Mouse (Mus musculus) heart, embryonic 14.5 days (tissue): ENCODE measurements around the gene Fbxw10. TPM values are rescaled to one million over a fixed set of nuclear protein-coding genes. Genes with fewer than 3 reads are reported as not detected.

ENCODE experiments used
- ATAC-seq: fragments of 200-750 bp; cut with Nextera tagmentation; 2 replicates; pipeline ENCODE4 v1.8.0; 2017; ENCODE audit warnings: low read depth, moderate TSS enrichment; ENCODE audit not compliant: insufficient number of reproducible peaks, insufficient read depth, low FRiP score
- H3K27ac ChIP-seq, 2 experiments: fragments of 200-500 bp in 1 of 2; fragments of 300-500 bp in 1 of 2; sonication (generic) in 1 of 2; replicated peaks in 1 of 2; 2 replicates each; pipeline ENCODE4 v1.5.1; 2012 to 2014; ENCODE audit warnings: low read depth in 2 of 2, low read length in 2 of 2, control low read depth in 1 of 2, mild to moderate bottlenecking in 1 of 2, mixed read lengths in 1 of 2; ENCODE audit not compliant: control insufficient read depth in 1 of 2, insufficient read depth in 1 of 2
- H3K27me3 ChIP-seq: fragments of 300-500 bp; sonication (generic); 2 replicates; pipeline ENCODE4 v1.6.1; 2014; ENCODE audit warnings: mild to moderate bottlenecking, low read length, control low read depth; ENCODE audit not compliant: control insufficient read depth, insufficient read depth
- H3K36me3 ChIP-seq: fragments of 300-500 bp; sonication (generic); 2 replicates; pipeline ENCODE4 v1.6.1; 2014; ENCODE audit warnings: mild to moderate bottlenecking, control low read depth, low read length, mixed read lengths; ENCODE audit not compliant: control insufficient read depth, insufficient read depth
- H3K4me1 ChIP-seq, 2 experiments: fragments of 200-500 bp in 1 of 2; fragments of 300-500 bp in 1 of 2; sonication (generic) in 1 of 2; 2 replicates each; pipeline ENCODE4 v1.6.1; 2012 to 2014; ENCODE audit warnings: low read length in 2 of 2, control low read depth in 1 of 2, mixed read lengths in 1 of 2; ENCODE audit not compliant: control insufficient read depth in 2 of 2, insufficient read depth in 2 of 2
- H3K4me2 ChIP-seq: fragments of 300-500 bp; sonication (generic); 2 replicates; pipeline ENCODE4 v1.6.1; 2014; ENCODE audit warnings: mild to moderate bottlenecking, low read length
- H3K4me3 ChIP-seq, 2 experiments: fragments of 200-500 bp in 1 of 2; fragments of 300-500 bp in 1 of 2; sonication (generic) in 1 of 2; 2 replicates each; pipeline ENCODE4 v1.5.1; 2012 to 2014; ENCODE audit warnings: low read length in 2 of 2, mild to moderate bottlenecking in 2 of 2, control low read depth in 1 of 2, low read depth in 1 of 2, moderate library complexity in 1 of 2; ENCODE audit not compliant: control insufficient read depth in 1 of 2, insufficient read depth in 1 of 2
- H3K9ac ChIP-seq: fragments of 300-500 bp; sonication (generic); 2 replicates; pipeline ENCODE4 v1.6.1; 2014; ENCODE audit warnings: mild to moderate bottlenecking, low read length
- H3K9me3 ChIP-seq: fragments of 300-500 bp; sonication (generic); 2 replicates; pipeline ENCODE4 v1.6.1; 2016; ENCODE audit warnings: low read length, control low read depth; ENCODE audit not compliant: control insufficient read depth
- WGBS: fragments of 180-500 bp; shearing (Covaris S2); extraction: QIAGEN DNeasy Blood & Tissue Kit; methylation state at CpG from one replicate; pipeline ENCODE4 v1.1.7; 2014; 5-methylcytosine and 5-hydroxymethylcytosine counted together
- polyA plus RNA-seq: library from polyadenylated mRNA; unstranded; fragments of >200 nt; fragmentation: Nextera tagmentation; extraction: Ambion mirVana; gene quantifications from 2 replicates; pipeline ENCODE4 v1.2.1, GENCODE M21; 2014

Gene Fbxw10
- polyA plus RNA-seq, 1 experiment from 2014 or later: 0.14 TPM

DNA sequence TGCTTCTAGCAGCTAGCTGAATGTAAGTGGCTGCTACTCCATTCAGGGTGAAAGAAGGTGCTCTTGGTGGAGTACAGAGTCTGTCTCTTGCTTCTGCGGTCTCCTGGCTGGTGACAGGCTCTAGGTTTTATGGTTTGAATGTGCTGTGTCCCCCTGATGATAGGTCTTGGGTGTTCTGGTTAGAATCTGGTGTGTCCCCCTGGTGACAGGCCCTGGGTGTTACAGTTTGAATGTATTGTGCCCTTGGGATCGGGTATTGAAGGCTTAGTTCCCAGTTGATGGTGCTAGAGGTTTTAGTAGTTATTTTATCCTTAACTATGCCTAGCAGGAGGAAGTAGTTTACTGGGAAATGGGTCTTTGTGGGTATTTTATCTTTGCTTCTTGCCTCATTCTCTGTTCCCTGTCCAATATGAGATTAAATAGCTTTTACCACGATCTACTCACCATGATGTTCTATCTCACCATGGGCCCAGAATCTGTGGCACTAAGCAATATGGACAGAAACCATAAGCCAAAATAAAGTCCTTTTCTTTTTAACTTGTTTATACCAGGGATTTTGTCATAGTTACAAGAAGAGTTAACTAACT is 62.9 kb downstream of the Fbxw10 start:
- no peak for ATAC-seq
- Histone ChIP-seq H3K9me3 (no peaks in the 10 kb centered on the region), H3K4me2 (no peak overlapping the region), H3K27ac (no peak overlapping the region), H3K9ac (no peak overlapping the region), H3K4me1 (peaks cover 0 to 4% of the 10 kb centered on the region in 2 experiments; a peak in 2 of 4 replicates), H3K36me3 (no peaks in the 10 kb centered on the region), H3K4me3 (no peak overlapping the region), H3K27me3 (no peaks in the 10 kb centered on the region)
- whole genome bisulfite sequencing: 71% methylated on average over 3 of the region's 3 CpGs

DNA sequence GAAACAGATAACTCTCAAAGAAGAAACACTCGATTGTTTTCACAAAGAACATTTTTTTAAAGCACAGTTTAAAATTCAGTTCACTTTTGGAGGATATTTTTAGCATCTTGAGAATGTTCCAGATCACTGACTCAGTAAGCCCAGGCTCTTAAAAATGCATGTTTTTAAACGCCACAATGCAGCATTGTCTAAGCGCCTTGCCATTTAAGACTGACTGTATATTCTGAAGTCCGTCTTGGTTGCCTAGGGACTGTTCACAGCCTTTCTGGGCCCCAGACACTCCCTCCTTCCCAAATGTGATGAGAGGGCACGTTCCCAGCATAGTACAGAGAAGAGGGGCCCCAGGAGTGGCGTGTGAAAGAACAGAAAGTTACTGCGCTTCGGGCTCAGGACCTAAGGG is 64.5 kb downstream of the Fbxw10 start:
- Histone ChIP-seq H3K27me3 (no peaks in the 10 kb centered on the region), H3K27ac (peak overlapping the region; percentile 55 to 59; a peak in 3 of 4 replicates), H3K36me3 (no peaks in the 10 kb centered on the region), H3K4me2 (no peak overlapping the region), H3K4me3 (no peak overlapping the region), H3K4me1 (peaks cover 0 to 4% of the 10 kb centered on the region in 2 experiments; a peak in 2 of 4 replicates), H3K9me3 (no peaks in the 10 kb centered on the region), H3K9ac (no peak overlapping the region)
- WGBS: 53% methylated on average over 8 of the region's 8 CpGs
- no peak for ATAC-seq

GRCm38 (mm10) chr11:62913141-62913540 is 66.3 kb downstream of the Fbxw10 start:
- no peak for ATAC-seq
- no peaks in the 10 kb centered on the region for H3K27me3 ChIP-seq
- H3K27ac ChIP-seq: no peak overlapping the region
- WGBS: 86% methylated on average over 2 of the region's 2 CpGs
- H3K4me3 ChIP-seq: no peak overlapping the region
- no peak overlapping the region for H3K4me2 ChIP-seq
- peaks cover 0 to 4% of the 10 kb centered on the region in 2 experiments; a peak in 2 of 4 replicates for H3K4me1 ChIP-seq
- H3K9me3 ChIP-seq: no peaks in the 10 kb centered on the region
- no peaks in the 10 kb centered on the region for H3K36me3 ChIP-seq
- no peak overlapping the region for H3K9ac ChIP-seq

- H3K4me1 ChIP-seq: peaks cover 0 to 4% of the 10 kb centered on the region in 2 experiments; a peak in 2 of 4 replicates
- H3K36me3 ChIP-seq: no peaks in the 10 kb centered on the region
- H3K9ac ChIP-seq: no peak overlapping the region
- 55% methylated on average over 6 of the region's 6 CpGs for WGBS
- peaks cover 2% of the 10 kb centered on the region; the same call in 1 of the 2 replicates for H3K9me3 ChIP-seq
- H3K27me3 ChIP-seq: no peaks in the 10 kb centered on the region
- H3K4me3 ChIP-seq: no peak overlapping the region
- no peak for ATAC-seq
- H3K27ac ChIP-seq: no peak overlapping the region
- H3K4me2 ChIP-seq: no peak overlapping the region
Observed at GRCm38 (mm10) chr11:62914532-62914931, 67.7 kb downstream of the Fbxw10 start.

DNA sequence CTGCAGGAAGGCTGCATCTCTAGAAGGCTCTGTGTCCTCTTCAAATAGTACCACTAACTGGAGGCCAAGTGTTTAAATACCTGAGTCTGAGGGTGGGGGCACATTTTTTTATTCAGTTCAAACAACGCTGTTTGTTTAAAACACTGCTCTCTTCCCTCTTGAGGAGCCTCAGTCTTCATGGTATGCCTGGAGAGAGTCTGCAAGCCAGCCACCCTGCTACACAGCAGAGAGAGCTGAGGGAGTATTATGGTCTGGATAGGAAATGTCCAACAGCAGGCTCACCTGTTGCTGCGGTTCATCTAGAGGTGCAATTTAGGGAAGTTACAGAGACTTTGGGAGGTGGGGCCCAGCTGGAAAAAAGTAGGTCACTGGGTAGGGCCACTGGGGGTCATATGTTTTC is 68.6 kb downstream of the Fbxw10 start:
- H3K4me3 ChIP-seq: no peak overlapping the region
- H3K36me3 ChIP-seq: no peaks in the 10 kb centered on the region
- peaks cover 4% of the 10 kb centered on the region; the same call in 1 of the 2 replicates for H3K9me3 ChIP-seq
- no peak overlapping the region for H3K9ac ChIP-seq
- H3K4me1 ChIP-seq: peaks cover 0 to 4% of the 10 kb centered on the region in 2 experiments; a peak in 2 of 4 replicates
- no peak for ATAC-seq
- H3K4me2 ChIP-seq: no peak overlapping the region
- no peak overlapping the region for H3K27ac ChIP-seq
- H3K27me3 ChIP-seq: no peaks in the 10 kb centered on the region
- 75% methylated on average over 2 of the region's 2 CpGs for WGBS

DNA sequence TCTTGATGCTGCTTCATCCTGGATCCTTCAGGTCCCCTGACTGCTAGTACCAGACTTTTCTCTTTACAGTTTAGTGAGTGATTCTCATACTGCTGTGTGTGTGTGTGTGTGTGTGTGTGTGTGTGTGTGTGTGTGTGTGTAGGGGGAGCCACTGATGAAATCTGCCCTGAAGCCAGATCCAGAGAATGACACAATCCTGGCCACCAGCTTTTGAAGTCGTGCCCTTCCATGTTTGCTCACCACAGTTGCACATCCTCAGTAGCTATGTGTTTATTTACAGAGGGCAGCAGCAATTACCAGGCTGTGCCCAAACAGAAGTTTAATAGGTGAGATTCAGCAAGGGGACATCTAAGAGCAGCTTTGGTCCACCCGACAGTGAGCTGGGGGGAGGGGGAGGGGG is 69.9 kb downstream of the Fbxw10 start:
- Histone ChIP-seq H3K27me3 (no peaks in the 10 kb centered on the region), H3K4me3 (no peak overlapping the region), H3K4me1 (peaks cover 0 to 6% of the 10 kb centered on the region in 2 experiments; a peak in 1 of 4 replicates), H3K9ac (no peak overlapping the region), H3K27ac (no peak overlapping the region), H3K9me3 (peaks cover 4% of the 10 kb centered on the region; the same call in 1 of the 2 replicates), H3K4me2 (no peak overlapping the region), H3K36me3 (no peaks in the 10 kb centered on the region)
- WGBS: 30% methylated on average over 2 of the region's 2 CpGs
- ATAC-seq: no peak

DNA sequence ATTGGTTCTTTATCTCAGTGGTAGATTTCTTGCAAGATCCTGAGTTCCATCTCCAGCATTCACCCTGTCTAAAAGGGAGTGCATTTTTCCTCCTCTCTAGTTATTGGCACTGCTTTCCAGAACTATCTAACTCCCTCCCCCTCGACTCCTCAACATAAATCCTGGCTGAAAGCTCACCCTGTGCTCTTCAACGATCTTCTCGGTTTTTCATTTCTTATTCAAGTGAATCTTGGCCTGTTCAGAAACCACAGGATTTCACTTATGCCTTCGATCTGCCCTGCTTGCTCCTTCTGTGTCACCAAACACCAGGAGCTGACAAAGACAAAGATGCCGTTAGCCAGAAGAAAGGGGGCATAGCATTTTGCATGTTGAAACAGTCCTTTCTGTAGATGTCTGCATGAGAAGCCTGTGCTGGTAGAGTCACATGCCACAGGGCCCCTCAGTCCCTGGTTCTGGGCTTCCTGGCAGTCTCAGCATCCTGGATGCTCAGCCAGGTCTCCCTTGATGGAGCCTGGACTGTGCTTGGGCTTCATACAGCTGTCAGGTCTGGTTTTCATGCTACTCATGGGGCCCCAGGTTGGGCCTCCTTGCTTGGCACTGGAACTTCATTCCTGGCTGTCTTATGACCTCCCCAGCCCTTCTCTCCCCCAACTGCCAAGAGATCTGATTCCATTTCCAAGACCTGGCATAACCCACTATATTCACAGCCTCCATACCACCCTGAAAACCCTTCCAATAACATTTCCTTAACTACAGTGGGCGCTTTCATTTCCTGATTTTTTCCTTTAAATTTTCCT is 73.3 kb downstream of the Fbxw10 start:
- Histone ChIP-seq H3K27ac (peak overlapping the region; percentile 61 to 62), H3K9ac (peak overlapping the region; percentile 12; the same call in 1 of the 2 replicates), H3K4me2 (peak overlapping the region; percentile 57; the same call in 1 of the 2 replicates), H3K4me1 (peaks cover 4 to 12% of the 10 kb centered on the region in 2 experiments; a peak in 2 of 4 replicates), H3K9me3 (peaks cover 4% of the 10 kb centered on the region; the same call in 1 of the 2 replicates), H3K27me3 (no peaks in the 10 kb centered on the region), H3K36me3 (no peaks in the 10 kb centered on the region), H3K4me3 (no peak overlapping the region)
- 63% methylated on average over 6 of the region's 6 CpGs for WGBS
- no peak for ATAC-seq
